Mouse (Mus musculus): ENCODE results near the gene Ube2g2.

Gene Ube2g2

GRCm38 (mm10) chr10:77622055-77622988 lies at the start of gene Ube2g2:
Ube2g2 (plus strand) TSS chr10:77622275.
- peak; percentile 89 for DNase-seq (ENCODE audit: extremely low spot score)

DNA sequence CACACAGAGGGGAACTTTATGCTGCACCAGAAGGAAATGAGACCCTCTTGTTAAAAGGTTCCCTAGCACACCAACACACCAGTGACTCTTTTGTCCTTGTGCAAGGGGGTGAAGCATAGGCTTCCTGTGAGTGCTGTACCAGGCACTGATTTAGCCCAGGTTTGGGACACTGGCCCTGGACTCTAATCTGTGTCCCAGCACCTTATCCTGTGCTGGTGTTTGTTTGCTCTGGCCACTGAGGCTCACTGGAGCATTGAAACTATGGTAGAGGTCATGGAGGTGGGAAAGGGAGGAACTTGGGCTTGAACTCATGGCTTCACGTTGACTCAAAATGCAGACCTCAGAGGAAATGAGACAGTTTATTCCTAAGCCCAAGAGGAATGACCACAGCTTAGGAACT lies 48.9 kb upstream of the Ube2g2 start:
- no peak for DNase-seq (ENCODE audit: extremely low spot score)

DNA sequence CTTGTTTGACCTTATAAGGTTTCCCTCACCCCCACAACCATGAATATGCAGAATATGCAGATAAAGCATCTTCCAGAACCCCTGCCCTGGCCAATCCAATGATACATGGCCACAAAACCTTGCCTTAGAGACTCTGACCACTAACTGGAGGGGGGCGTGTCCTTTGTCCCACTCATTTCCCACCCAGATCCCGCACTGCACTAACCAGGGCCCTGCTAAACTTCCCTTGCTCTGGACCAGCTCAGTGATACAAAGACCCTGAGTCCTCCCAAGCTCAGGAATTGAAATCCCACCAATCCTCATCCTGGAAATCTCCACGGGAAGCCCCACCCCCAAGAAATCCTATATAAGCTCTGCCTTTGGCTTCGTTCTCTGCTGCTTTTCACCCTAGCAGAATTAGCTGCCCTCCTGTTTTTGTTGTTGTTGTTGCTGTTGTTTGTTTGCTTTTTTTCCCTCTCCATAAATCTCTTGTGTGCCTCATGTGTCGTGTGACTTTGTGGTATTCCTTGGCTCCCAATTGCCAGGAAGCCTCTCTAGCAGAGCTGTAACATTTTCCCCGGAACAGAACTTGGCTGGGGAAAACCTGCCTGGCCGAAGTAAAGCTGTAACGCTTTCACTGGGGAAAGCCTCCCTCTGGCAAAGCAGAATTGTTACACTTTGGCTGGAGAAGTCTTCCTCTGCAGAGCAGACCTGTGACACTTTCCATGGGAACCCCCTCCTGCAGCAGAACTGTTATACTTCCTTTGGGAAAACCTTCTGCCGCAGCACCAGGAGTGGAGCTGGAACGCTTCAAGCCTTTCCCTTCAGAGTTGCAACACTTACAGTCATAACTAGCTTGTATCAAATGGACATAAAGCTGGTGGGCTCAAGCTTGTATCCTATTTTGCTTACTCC lies 41.8 kb upstream of the Ube2g2 start:
- no peak for DNase-seq (ENCODE audit: extremely low spot score)

- DNase-seq (ENCODE audit: extremely low spot score) = no peak
These were observed 41.1 kb upstream of the Ube2g2 start for GRCm38 (mm10) chr10:77581023-77581407.

DNA sequence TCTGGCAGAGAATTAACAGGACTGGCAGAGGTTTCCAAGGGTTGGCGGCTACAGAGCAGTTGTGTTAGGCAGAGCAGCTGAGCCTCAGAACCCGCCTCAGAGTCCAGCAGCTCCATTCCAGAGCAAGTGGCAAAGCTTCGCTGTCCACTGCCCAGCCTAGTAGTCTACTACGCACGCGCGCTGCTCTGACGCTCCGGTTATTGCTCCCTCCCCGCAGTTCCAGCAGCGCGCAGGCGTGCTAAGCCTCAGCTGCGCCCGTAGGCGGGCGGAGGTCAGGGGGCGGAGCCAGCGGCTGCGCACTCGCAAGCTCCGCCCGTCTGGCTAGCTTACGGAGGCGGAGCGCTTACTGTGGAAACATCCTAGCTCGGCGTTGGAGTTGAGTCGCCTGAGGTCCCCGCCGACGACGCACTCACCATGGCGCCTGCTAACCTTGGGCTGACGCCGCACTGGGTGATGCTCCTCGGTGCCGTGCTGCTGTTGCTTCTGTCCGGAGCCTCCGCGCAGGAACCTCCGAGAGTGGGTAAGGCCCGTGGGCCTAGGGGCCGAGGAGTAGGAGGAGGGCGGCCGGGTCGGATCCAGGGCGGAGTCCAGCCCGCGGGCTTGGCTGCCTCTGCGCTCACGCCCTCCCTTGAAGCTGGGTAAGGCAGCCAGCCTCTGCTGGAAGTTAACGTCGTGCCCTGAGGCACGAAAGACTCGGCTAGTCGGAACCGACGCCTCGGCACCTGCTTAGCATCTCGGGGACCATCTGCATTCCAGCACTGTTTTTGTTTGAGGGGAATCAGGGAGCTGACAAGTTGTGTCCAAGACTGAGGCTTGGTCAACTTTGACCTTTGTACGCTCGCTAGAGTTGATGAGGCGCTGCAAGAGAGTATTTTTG lies 40.4 kb upstream of the Ube2g2 start, which contains the start of gene Pttg1ip:
Gene Pttg1ip, plus strand, starts transcription at position 313 of the 877 bp plus-strand sequence.
- peak; percentile 93 for DNase-seq (ENCODE audit: extremely low spot score)

DNA sequence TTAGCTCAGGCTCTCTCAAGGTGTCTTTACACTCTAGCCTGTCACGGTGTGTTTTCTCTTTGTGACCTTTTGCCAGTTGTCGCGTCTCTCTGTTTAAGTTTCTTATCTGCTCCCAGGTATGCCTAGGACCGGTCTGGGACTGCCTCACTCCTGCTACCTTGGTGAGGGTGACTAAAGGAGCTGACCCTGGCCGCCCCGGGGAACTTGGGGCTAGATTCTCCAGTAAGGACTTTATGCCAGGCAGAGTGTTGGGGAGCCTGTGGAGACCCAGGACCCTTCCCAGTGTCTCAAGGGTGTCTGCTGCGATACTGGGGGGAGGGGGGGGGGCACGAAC lies 39.8 kb upstream of the Ube2g2 start:
- no peak for DNase-seq (ENCODE audit: extremely low spot score)

DNA sequence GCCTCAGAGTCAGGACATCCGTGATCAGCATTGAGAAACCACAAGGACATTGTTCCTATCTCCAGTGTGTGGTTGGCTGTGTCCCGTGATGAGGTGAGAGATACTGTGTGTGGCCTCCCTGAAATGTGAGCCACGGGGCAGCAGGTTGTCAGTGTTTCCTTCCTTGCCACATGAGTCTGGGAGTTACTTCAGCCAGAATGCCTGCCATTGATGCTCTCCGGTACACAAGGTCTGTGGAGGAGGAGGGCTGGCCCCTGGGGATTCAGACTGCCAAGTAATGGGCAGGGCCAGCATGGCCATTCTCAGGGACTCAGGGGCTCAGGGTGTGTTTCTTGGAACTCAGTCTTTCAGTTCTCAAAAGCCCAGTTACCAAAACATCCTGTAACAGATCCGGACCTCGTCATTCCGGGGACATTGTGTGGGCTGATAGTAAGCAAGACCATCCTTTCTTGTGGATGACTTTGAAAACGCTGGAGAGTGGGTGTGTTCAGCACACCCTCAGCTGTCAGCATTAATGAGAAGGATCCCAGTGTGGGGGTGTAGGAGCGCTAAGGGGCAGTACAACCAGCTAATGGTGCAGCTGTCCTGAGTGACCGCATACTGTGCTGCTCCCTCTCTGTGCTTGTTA lies 38.2 kb upstream of the Ube2g2 start:
- no peak for DNase-seq (ENCODE audit: extremely low spot score)

- DNase-seq (ENCODE audit: extremely low spot score) = no peak
These were observed 35.4 kb upstream of the Ube2g2 start for GRCm38 (mm10) chr10:77586637-77587036.

GRCm38 (mm10) chr10:77587091-77587775 lies 34.8 kb upstream of the Ube2g2 start:
- no peak for DNase-seq (ENCODE audit: extremely low spot score)

- DNase-seq (ENCODE audit: extremely low spot score) = no peak
These were observed 34.0 kb upstream of the Ube2g2 start for GRCm38 (mm10) chr10:77588036-77588435.

- no peak for DNase-seq (ENCODE audit: extremely low spot score)
These were observed 33.0 kb upstream of the Ube2g2 start for GRCm38 (mm10) chr10:77589117-77589516.

GRCm38 (mm10) chr10:77589749-77590148 lies 32.3 kb upstream of the Ube2g2 start:
- no peak for DNase-seq (ENCODE audit: extremely low spot score)

DNA sequence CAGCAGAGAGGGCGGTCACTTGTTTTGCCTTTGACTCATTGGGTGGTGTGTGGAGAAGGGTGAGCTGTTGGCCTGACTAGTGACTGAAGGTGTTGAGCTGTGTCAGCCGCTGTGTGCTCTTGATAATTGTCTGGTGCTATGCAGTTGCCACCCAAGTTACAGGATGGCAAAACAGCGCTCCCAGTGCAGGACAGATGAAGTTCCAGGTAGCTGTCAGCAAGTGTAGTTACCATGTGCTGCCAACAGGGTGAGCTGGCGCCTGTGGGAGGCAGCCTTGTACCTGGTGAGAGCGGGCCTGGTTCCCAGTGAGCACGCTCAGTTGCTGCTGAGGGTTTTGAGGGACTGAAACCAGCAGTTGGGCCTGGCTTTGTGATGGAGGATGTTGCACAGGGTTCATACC lies 31.3 kb upstream of the Ube2g2 start:
- DNase-seq (ENCODE audit: extremely low spot score) = peak; percentile 62

DNA sequence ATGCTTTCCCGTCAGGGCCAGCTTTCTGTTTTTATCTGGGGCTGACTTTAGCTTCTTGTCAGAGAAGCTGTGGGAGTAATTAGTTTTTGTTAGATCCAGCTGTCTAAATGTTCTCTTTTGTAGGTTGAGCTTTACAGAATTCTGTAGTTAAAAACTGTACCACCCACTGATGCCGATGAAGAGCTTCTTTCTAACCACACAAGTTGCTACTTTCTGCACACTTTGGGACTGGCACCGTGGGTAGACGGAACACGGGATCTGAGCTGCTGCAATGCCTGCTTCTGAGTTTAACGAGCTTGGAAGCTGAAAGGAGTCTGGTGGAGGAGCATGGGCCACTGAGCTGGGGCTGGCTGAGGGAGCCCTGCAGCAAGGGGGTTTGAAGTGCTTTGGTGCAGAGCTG lies 30.5 kb upstream of the Ube2g2 start:
- DNase-seq (ENCODE audit: extremely low spot score) = no peak

DNA sequence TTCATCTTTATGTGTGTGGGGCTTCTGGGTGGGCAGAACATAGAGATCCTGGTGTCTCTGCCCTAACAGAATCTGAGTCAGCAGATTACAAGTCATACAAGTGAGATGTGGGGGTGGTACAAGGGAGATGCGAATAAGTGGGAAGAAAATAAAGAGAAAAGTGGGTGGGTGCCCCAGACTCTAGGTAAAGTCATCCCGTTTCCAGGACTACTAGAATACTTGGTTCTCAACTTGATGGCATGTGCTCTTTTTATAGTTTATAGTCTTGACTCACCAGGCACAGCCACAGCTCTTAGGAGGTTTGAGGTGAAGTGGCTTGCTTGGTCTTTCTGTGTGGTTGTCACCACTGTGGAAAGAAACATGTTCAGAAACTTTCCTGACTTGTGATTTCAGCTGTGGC lies 26.0 kb upstream of the Ube2g2 start:
- no peak for DNase-seq (ENCODE audit: extremely low spot score)

DNA sequence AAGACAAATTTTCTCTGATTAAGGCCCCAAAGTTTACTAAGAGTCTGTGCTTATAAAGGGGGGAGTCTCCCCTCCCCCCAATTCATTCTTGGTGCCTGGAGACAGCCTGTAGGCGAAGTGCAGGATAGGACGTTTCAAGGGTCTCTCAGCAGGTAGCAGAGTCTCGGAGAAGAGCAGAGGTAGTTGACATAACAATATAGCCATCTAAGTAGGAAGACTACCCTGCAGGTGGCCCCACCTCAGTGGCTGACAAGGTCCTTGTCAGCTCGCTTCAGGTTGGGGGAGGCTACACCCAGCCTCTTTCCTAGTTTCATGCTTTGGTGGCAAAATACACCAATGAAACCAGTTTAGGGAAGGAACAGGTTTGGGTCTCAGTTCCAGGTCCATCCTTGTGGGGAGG lies 19.1 kb upstream of the Ube2g2 start:
- DNase-seq (ENCODE audit: extremely low spot score) = no peak

GRCm38 (mm10) chr10:77604111-77604510 lies 18.0 kb upstream of the Ube2g2 start:
- no peak for DNase-seq (ENCODE audit: extremely low spot score)

GRCm38 (mm10) chr10:77604958-77605357 lies 17.1 kb upstream of the Ube2g2 start:
- no peak for DNase-seq (ENCODE audit: extremely low spot score)

- peak; percentile 57 for DNase-seq (ENCODE audit: extremely low spot score)
These were observed 16.7 kb upstream of the Ube2g2 start for GRCm38 (mm10) chr10:77605368-77605767.
